Mouse (Mus musculus): Measurements from ENCODE around the gene Rfx1. TPM values are rescaled to one million over a fixed set of nuclear protein-coding genes. Genes with fewer than 3 reads are reported as not detected.
A peak's percentile ranks its signal among the peaks of the same experiment; 100 is the strongest.

The Rfx1 gene
- total RNA-seq (2014; fragmentation: Nextera tagmentation) (12.0 and 14.3 TPM in 2 replicates), total RNA-seq (2017) (2.4 and 2.9 TPM in 2 replicates), polyA plus RNA-seq (2012) (41.4 and 44.5 TPM in 2 replicates)

DNA sequence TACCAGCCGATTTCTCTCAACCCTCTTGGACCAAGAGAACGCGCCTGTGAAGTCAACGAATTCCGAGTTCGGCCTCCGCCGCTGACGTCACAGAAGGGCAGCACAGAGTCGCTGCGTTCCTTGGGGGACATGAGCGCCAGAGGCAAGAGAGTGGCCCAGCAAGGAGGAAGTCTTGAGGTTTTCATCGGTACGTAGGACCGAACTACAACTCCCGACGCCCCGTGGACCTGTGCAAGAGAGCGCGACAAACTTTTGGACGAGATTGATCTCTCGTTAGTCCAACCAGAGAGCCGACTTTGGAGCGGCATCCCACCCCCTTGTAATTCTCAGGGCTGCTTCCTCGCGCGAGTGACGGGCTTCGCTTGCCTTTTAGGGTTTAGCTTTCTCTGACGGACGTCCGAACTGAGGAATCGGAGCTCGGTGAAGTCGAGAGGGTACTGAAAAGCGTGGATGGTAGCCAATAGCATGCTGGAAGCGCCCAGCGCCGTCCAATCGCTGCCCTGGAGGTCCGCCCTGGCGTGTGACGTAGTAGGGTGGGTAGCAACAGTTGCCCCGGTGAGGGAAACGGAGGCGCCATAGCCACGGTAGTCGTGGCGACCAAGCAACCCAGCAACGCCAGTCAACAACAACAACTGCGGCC, at the start of gene Rfx1:
Gene Rfx1, plus strand, starts transcription at position 544 of the 640 bp plus-strand sequence.
- TF ChIP-seq CTCF (IDR thresholded peaks at IDR 0.05; ENCODE audit: low read depth, low read length), result no peak
- peaks cover 23% of the 10 kb centered on the region for H3K36me3 ChIP-seq (replicated peaks)
- DNase-seq (ENCODE audit: low spot score) (peak; percentile 99), ATAC-seq (ENCODE audit: extremely low read depth, insufficient number of reproducible peaks, low FRiP score, poor library complexity, severe bottlenecking) (peak; percentile 90)
- H3K4me3 ChIP-seq (ENCODE audit: low read depth, low read length), result peak within 1 kb of the TSS; percentile 81
- no peaks in the 10 kb centered on the region for H3K27me3 ChIP-seq (ENCODE audit: insufficient read depth, low read length)
- peaks cover 58% of the 10 kb centered on the region for H3K4me1 ChIP-seq (ENCODE audit: insufficient read depth, low read depth, low read length)
- H3K9me3 ChIP-seq (replicated peaks), result no peaks in the 10 kb centered on the region

DNA sequence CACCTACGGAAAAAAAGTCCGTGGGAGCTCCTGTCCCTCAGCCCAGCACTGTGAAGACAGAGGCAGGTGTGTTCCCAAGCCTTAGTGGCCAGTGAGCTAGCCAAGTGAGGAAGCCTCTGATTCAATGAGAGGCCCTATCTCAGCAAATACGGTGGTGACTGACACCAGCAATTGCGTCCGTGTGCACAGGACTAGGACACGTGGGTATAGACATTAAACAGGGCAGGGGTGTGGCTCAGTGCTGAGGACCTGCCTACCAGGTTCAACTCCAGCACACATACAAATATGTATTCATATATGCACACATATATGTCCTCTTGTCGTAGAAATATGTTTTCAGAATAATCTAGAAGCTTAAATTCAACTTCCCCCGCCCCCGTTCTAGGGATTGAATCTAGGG, 46.9 kb upstream of the Rfx1 start:
- TF ChIP-seq POLR2AphosphoS5 (IDR thresholded peaks at IDR 0.05; ENCODE audit: insufficient replicate concordance, low read depth, low read length), result no peak
- no peak for TF ChIP-seq TAL1 (conservative IDR thresholded peaks at IDR 0.05; ENCODE audit: low read depth, low read length)
- no peak for TF ChIP-seq CTCF (IDR thresholded peaks at IDR 0.05; ENCODE audit: low read depth, low read length)
- no peak for TF ChIP-seq GATA1 (IDR thresholded peaks at IDR 0.05; ENCODE audit: borderline replicate concordance, low read length)
- no peak for TF ChIP-seq GATA2 (IDR thresholded peaks at IDR 0.05; ENCODE audit: borderline replicate concordance, low read depth, low read length)
- Histone ChIP-seq H3K4me1 (ENCODE audit: insufficient read depth, low read depth, low read length) (no peaks in the 10 kb centered on the region), H3K9me3 (replicated peaks) (no peaks in the 10 kb centered on the region), H3K36me3 (replicated peaks) (no peaks in the 10 kb centered on the region), H3K4me3 (ENCODE audit: low read depth, low read length) (no peak overlapping the region), H3K27me3 (ENCODE audit: insufficient read depth, low read length) (peaks cover 23% of the 10 kb centered on the region)
- no peak for ATAC-seq (ENCODE audit: extremely low read depth, insufficient number of reproducible peaks, low FRiP score, poor library complexity, severe bottlenecking)
- no peak for DNase-seq (ENCODE audit: low spot score)

DNA sequence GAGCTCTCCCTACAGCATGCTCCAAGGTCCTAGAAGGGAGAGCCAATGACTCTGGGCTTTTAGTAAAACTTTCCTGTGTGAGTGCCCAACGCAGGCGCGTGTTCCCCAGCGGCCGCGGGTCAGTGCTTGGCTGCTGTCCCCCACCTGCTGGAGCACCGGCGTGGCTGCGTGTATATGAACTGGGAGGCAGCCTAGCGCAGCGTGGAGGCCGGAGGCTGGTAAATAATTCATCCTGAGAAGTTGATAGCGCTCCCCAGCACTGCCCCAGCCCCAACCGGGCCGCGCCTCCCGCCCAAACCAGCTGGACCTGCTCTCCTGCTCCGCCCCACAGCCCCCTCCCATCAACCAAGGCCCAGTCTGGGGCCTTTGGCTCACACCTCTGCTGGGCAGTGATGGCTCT, 45.5 kb upstream of the Rfx1 start, which contains the start of gene Palm3:
Gene Palm3, plus strand, starts transcription at position 376 of the 400 bp plus-strand sequence.
- H3K4me1 ChIP-seq (ENCODE audit: insufficient read depth, low read depth, low read length), result peaks cover 5% of the 10 kb centered on the region
- no peak within 1 kb of the TSS for H3K4me3 ChIP-seq (ENCODE audit: low read depth, low read length)
- DNase-seq (ENCODE audit: low spot score) (no peak), ATAC-seq (ENCODE audit: extremely low read depth, insufficient number of reproducible peaks, low FRiP score, poor library complexity, severe bottlenecking) (no peak)
- no peaks in the 10 kb centered on the region for H3K36me3 ChIP-seq (replicated peaks)
- H3K27me3 ChIP-seq (ENCODE audit: insufficient read depth, low read length), result peaks cover 24% of the 10 kb centered on the region
- TF ChIP-seq TAL1 (conservative IDR thresholded peaks at IDR 0.05; ENCODE audit: low read depth, low read length) (no peak), GATA1 (IDR thresholded peaks at IDR 0.05; ENCODE audit: borderline replicate concordance, low read length) (no peak), GATA2 (IDR thresholded peaks at IDR 0.05; ENCODE audit: borderline replicate concordance, low read depth, low read length) (no peak), CTCF (IDR thresholded peaks at IDR 0.05; ENCODE audit: low read depth, low read length) (no peak), POLR2AphosphoS5 (IDR thresholded peaks at IDR 0.05; ENCODE audit: insufficient replicate concordance, low read depth, low read length) (no peak)
- no peaks in the 10 kb centered on the region for H3K9me3 ChIP-seq (replicated peaks)

DNA sequence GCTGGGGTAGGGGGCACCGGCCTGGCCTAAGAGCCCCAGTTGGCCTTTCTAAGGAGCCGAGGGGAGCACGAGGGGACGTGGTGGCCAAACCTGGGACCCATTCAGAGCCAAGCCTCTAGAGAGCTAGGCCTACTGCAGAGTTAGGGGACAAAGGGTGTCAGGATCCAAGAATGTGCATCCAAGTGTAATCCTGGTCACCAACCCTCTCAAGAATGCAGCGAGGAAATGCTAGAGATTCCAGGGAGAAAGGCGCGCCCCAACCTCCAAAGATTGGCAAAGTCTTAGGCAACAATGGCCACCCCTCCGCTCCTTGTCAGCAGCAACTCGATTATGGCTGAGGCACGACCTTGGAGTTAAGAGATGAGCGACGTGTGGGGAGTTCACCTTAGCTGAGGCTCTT, 45.1 kb upstream of the Rfx1 start:
- no peaks in the 10 kb centered on the region for H3K9me3 ChIP-seq (replicated peaks)
- no peak overlapping the region for H3K4me3 ChIP-seq (ENCODE audit: low read depth, low read length)
- peaks cover 7% of the 10 kb centered on the region for H3K4me1 ChIP-seq (ENCODE audit: insufficient read depth, low read depth, low read length)
- TF ChIP-seq POLR2AphosphoS5 (IDR thresholded peaks at IDR 0.05; ENCODE audit: insufficient replicate concordance, low read depth, low read length) (no peak), TAL1 (conservative IDR thresholded peaks at IDR 0.05; ENCODE audit: low read depth, low read length) (no peak), GATA1 (IDR thresholded peaks at IDR 0.05; ENCODE audit: borderline replicate concordance, low read length) (no peak), CTCF (IDR thresholded peaks at IDR 0.05; ENCODE audit: low read depth, low read length) (no peak), GATA2 (IDR thresholded peaks at IDR 0.05; ENCODE audit: borderline replicate concordance, low read depth, low read length) (no peak)
- H3K27me3 ChIP-seq (ENCODE audit: insufficient read depth, low read length), result peaks cover 29% of the 10 kb centered on the region
- DNase-seq (ENCODE audit: low spot score), result no peak
- no peak for ATAC-seq (ENCODE audit: extremely low read depth, insufficient number of reproducible peaks, low FRiP score, poor library complexity, severe bottlenecking)
- H3K36me3 ChIP-seq (replicated peaks), result no peaks in the 10 kb centered on the region

DNA sequence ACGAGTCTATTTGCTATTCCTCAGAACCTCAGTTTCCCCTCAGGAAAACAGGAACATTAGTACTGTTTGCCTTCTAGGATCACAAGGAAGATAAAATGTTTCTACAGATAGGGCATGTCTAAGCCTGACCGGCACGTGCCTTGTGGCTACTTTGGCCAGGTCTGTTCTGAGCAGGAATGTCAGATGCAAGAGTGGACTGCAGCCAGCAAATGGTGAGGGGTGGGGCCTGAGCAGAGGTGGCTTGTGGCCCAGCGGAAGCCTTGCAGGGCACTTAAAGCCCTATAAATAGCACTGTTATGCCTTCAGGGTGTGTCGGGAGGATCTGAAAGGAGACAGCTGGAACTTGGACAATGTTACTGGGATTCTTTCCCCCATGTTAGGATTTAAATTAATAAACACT, 43.5 kb upstream of the Rfx1 start:
- TF ChIP-seq GATA2 (IDR thresholded peaks at IDR 0.05; ENCODE audit: borderline replicate concordance, low read depth, low read length), result no peak
- TF ChIP-seq POLR2AphosphoS5 (IDR thresholded peaks at IDR 0.05; ENCODE audit: insufficient replicate concordance, low read depth, low read length), result no peak
- TF ChIP-seq CTCF (IDR thresholded peaks at IDR 0.05; ENCODE audit: low read depth, low read length), result no peak
- TF ChIP-seq GATA1 (IDR thresholded peaks at IDR 0.05; ENCODE audit: borderline replicate concordance, low read length), result no peak
- TF ChIP-seq TAL1 (conservative IDR thresholded peaks at IDR 0.05; ENCODE audit: low read depth, low read length), result no peak
- no peak for DNase-seq (ENCODE audit: low spot score)
- Histone ChIP-seq H3K4me3 (ENCODE audit: low read depth, low read length) (no peak overlapping the region), H3K4me1 (ENCODE audit: insufficient read depth, low read depth, low read length) (peaks cover 7% of the 10 kb centered on the region), H3K27me3 (ENCODE audit: insufficient read depth, low read length) (peaks cover 34% of the 10 kb centered on the region), H3K36me3 (replicated peaks) (no peaks in the 10 kb centered on the region), H3K9me3 (replicated peaks) (no peaks in the 10 kb centered on the region)
- no peak for ATAC-seq (ENCODE audit: extremely low read depth, insufficient number of reproducible peaks, low FRiP score, poor library complexity, severe bottlenecking)

DNA sequence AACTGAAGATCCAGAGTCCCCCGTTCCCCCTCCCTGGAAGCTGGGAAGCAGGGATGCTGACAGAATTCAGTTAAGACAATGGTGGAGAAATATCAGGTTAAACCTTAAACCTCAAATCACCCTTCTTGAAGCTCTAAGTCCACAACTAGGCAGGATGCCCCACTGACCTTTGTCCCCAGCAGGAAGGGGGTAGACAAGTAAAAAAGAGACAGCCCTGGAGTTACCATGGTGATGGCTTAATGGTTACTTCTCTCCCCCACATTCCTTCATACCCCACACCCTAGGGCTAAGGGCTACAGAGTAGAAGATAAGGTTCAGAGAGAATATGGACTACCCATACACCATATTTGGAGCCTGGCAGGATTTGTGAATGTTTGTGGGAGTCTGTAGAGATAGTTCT, 43.0 kb upstream of the Rfx1 start:
- H3K4me3 ChIP-seq (ENCODE audit: low read depth, low read length), result no peak overlapping the region
- ATAC-seq (ENCODE audit: extremely low read depth, insufficient number of reproducible peaks, low FRiP score, poor library complexity, severe bottlenecking) (no peak), DNase-seq (ENCODE audit: low spot score) (no peak)
- H3K4me1 ChIP-seq (ENCODE audit: insufficient read depth, low read depth, low read length), result peaks cover 7% of the 10 kb centered on the region
- no peaks in the 10 kb centered on the region for H3K36me3 ChIP-seq (replicated peaks)
- H3K9me3 ChIP-seq (replicated peaks), result no peaks in the 10 kb centered on the region
- TF ChIP-seq TAL1 (conservative IDR thresholded peaks at IDR 0.05; ENCODE audit: low read depth, low read length) (no peak), POLR2AphosphoS5 (IDR thresholded peaks at IDR 0.05; ENCODE audit: insufficient replicate concordance, low read depth, low read length) (no peak), CTCF (IDR thresholded peaks at IDR 0.05; ENCODE audit: low read depth, low read length) (no peak), GATA2 (IDR thresholded peaks at IDR 0.05; ENCODE audit: borderline replicate concordance, low read depth, low read length) (no peak), GATA1 (IDR thresholded peaks at IDR 0.05; ENCODE audit: borderline replicate concordance, low read length) (no peak)
- peaks cover 39% of the 10 kb centered on the region for H3K27me3 ChIP-seq (ENCODE audit: insufficient read depth, low read length)

Measured in G1E (cell line).